Mouse (Mus musculus) CH12.LX (cell line): ENCODE data around the gene Dhx58. TPM values are rescaled to one million over a fixed set of nuclear protein-coding genes. Genes with fewer than 3 reads are reported as not detected.

Experiments
- DNase-seq: peaks from one replicate; pipeline ENCODE4 v3.0.0-alpha.2; 2013; ENCODE audit errors: extremely low read depth
- H3K27ac ChIP-seq: 2 replicates; pipeline ENCODE4 v1.5.1; 2012; ENCODE audit warnings: low read depth, mild to moderate bottlenecking, control low read depth, moderate library complexity; ENCODE audit not compliant: insufficient read depth
- H3K27me3 ChIP-seq: replicated peaks from 2 replicates; pipeline ENCODE3; 2012; ENCODE audit warnings: inconsistent platforms
- H3K36me3 ChIP-seq, 2 experiments: replicated peaks in 1 of 2; 2 replicates each; pipeline versions ENCODE3 to v1.6.1; 2012; ENCODE audit warnings: inconsistent platforms in 1 of 2, low read length in 1 of 2, mild to moderate bottlenecking in 1 of 2, mixed read lengths in 1 of 2, moderate library complexity in 1 of 2; ENCODE audit not compliant: control insufficient read depth in 1 of 2, insufficient read depth in 1 of 2
- H3K4me1 ChIP-seq, 2 experiments: 2 replicates each; pipeline ENCODE4 v1.6.1; 2012; ENCODE audit warnings: inconsistent platforms in 1 of 2, moderate library complexity in 1 of 2; ENCODE audit not compliant: insufficient read depth in 2 of 2, control insufficient read depth in 1 of 2
- H3K4me2 ChIP-seq: 2 replicates; pipeline ENCODE4 v1.6.1; 2012; ENCODE audit warnings: low read depth, mild to moderate bottlenecking, control low read depth; ENCODE audit not compliant: poor library complexity, insufficient read depth, severe bottlenecking
- H3K4me3 ChIP-seq, 3 experiments: fragments of 150-350 bp in 1 of 3; sonication (generic) in 1 of 3; replicated peaks in 1 of 3; 2 replicates each; pipeline versions ENCODE3 to v1.5.1; 2011 to 2012; ENCODE audit warnings: low read depth in 2 of 3, low read length in 2 of 3, mild to moderate bottlenecking in 2 of 3, moderate library complexity in 2 of 3, control low read depth in 1 of 3, improper control_type of control experiment in 1 of 3, inconsistent platforms in 1 of 3, mixed read lengths in 1 of 3; ENCODE audit not compliant: poor library complexity in 1 of 3
- H3K79me2 ChIP-seq: replicated peaks from 2 replicates; pipeline ENCODE4 v1.6.1; 2012; ENCODE audit warnings: mild to moderate bottlenecking, moderate library complexity; ENCODE audit not compliant: control insufficient read depth, poor library complexity, insufficient read depth, severe bottlenecking; ENCODE audit errors: extremely low read depth
- H3K9ac ChIP-seq: 2 replicates; pipeline ENCODE4 v1.6.1; 2012; ENCODE audit warnings: low read depth, mild to moderate bottlenecking, control low read depth, moderate library complexity; ENCODE audit not compliant: insufficient read depth
- H3K9me3 ChIP-seq: replicated peaks from 2 replicates; pipeline ENCODE3; 2012; ENCODE audit warnings: low read length, inconsistent platforms, mixed read lengths
- CHD1 ChIP-seq: IDR thresholded peaks from 2 replicates; pipeline ENCODE4 v1.6.1; 2012; ENCODE audit warnings: low read depth, low read length, improper control_type of control experiment, inconsistent platforms
- CTCF ChIP-seq, 2 experiments: IDR thresholded peaks in 1 of 2; conservative IDR thresholded peaks in 1 of 2; 2 replicates each; pipeline ENCODE4 v1.5.1; 2011 to 2012; ENCODE audit warnings: low read depth in 2 of 2, low read length in 2 of 2, improper control_type of control experiment in 1 of 2, inconsistent platforms in 1 of 2, mild to moderate bottlenecking in 1 of 2, moderate library complexity in 1 of 2
- E2F4 ChIP-seq: IDR thresholded peaks from 2 replicates; pipeline ENCODE4 v1.6.1; 2011; ENCODE audit warnings: low read depth, low read length, improper control_type of control experiment; ENCODE audit not compliant: insufficient replicate concordance
- EP300 ChIP-seq: IDR thresholded peaks from 2 replicates; pipeline ENCODE4 v1.6.1; 2011; ENCODE audit warnings: low read length, improper control_type of control experiment
- ETS1 ChIP-seq: conservative IDR thresholded peaks from 2 replicates; pipeline ENCODE4 v1.6.1; 2012; ENCODE audit warnings: low read depth, mild to moderate bottlenecking, inconsistent platforms, low read length, improper control_type of control experiment, moderate library complexity
- GABPA ChIP-seq: IDR thresholded peaks from 2 replicates; pipeline ENCODE4 v1.6.1; 2012; ENCODE audit warnings: low read depth, low read length, improper control_type of control experiment, inconsistent platforms; ENCODE audit not compliant: insufficient replicate concordance
- IRF4 ChIP-seq: IDR thresholded peaks from 2 replicates; pipeline ENCODE4 v1.6.1; 2014; ENCODE audit warnings: low read depth, mild to moderate bottlenecking, inconsistent platforms, low read length, improper control_type of control experiment
- JUND ChIP-seq: conservative IDR thresholded peaks from 2 replicates; pipeline ENCODE4 v1.6.1; 2011; ENCODE audit warnings: low read depth, low read length, improper control_type of control experiment
- MAFK ChIP-seq: IDR thresholded peaks from 2 replicates; pipeline ENCODE4 v1.6.1; 2011; ENCODE audit warnings: low read length, improper control_type of control experiment; ENCODE audit not compliant: insufficient replicate concordance
- MAX ChIP-seq: IDR thresholded peaks from 2 replicates; pipeline ENCODE4 v1.6.1; 2011; ENCODE audit warnings: low read length, improper control_type of control experiment
- MAZ ChIP-seq: IDR thresholded peaks from 2 replicates; pipeline ENCODE4 v1.6.1; 2012; ENCODE audit warnings: low read depth, mild to moderate bottlenecking, inconsistent platforms, low read length, improper control_type of control experiment, moderate library complexity
- MXI1 ChIP-seq: IDR thresholded peaks from 2 replicates; pipeline ENCODE4 v1.6.1; 2011; ENCODE audit warnings: mild to moderate bottlenecking, low read depth, low read length, improper control_type of control experiment
- MYC ChIP-seq: IDR thresholded peaks from 2 replicates; pipeline ENCODE4 v1.6.1; 2011; ENCODE audit warnings: low read depth, mild to moderate bottlenecking, improper control_type of control experiment, low read length
- NELFE ChIP-seq: IDR thresholded peaks from 2 replicates; pipeline ENCODE4 v1.6.1; 2011; ENCODE audit warnings: low read depth, low read length, improper control_type of control experiment
- NRF1 ChIP-seq: IDR thresholded peaks from 2 replicates; pipeline ENCODE4 v1.6.1; 2014; ENCODE audit warnings: low read depth, mild to moderate bottlenecking, inconsistent platforms, low read length, improper control_type of control experiment, moderate library complexity
- PAX5 ChIP-seq: IDR thresholded peaks from 2 replicates; pipeline ENCODE4 v1.6.1; 2012; ENCODE audit warnings: low read length, inconsistent platforms, mixed read lengths
- POLR2AphosphoS2 ChIP-seq: IDR thresholded peaks from 2 replicates; pipeline ENCODE4 v1.6.1; 2011; ENCODE audit warnings: low read depth, low read length, improper control_type of control experiment
- RAD21 ChIP-seq: IDR thresholded peaks from 2 replicates; pipeline ENCODE4 v1.6.1; 2011; ENCODE audit warnings: low read depth, mild to moderate bottlenecking, low read length, improper control_type of control experiment, moderate library complexity
- SIN3A ChIP-seq: IDR thresholded peaks from 2 replicates; pipeline ENCODE4 v1.6.1; 2012; ENCODE audit warnings: low read length, improper control_type of control experiment, inconsistent platforms
- SMC3 ChIP-seq: IDR thresholded peaks from 2 replicates; pipeline ENCODE4 v1.6.1; 2011; ENCODE audit warnings: low read depth, low read length, improper control_type of control experiment
- TBP ChIP-seq: conservative IDR thresholded peaks from 2 replicates; pipeline ENCODE4 v1.6.1; 2011; ENCODE audit warnings: low read depth, low read length, improper control_type of control experiment
- TCF12 ChIP-seq: IDR thresholded peaks from 2 replicates; pipeline ENCODE4 v1.6.1; 2014; ENCODE audit warnings: low read depth, mild to moderate bottlenecking, inconsistent platforms, low read length, improper control_type of control experiment
- UBTF ChIP-seq: IDR thresholded peaks from 2 replicates; pipeline ENCODE4 v1.6.1; 2012; ENCODE audit warnings: low read depth, mild to moderate bottlenecking, inconsistent platforms, low read length, improper control_type of control experiment, moderate library complexity
- USF1 ChIP-seq: IDR thresholded peaks from 2 replicates; pipeline ENCODE4 v1.6.1; 2014; ENCODE audit warnings: low read depth, mild to moderate bottlenecking, inconsistent platforms, low read length, improper control_type of control experiment
- USF2 ChIP-seq: conservative IDR thresholded peaks from 2 replicates; pipeline ENCODE4 v1.6.1; 2011; ENCODE audit warnings: low read depth, low read length, improper control_type of control experiment
- ZKSCAN1 ChIP-seq: IDR thresholded peaks from 2 replicates; pipeline ENCODE4 v1.6.1; 2012; ENCODE audit warnings: low read depth, inconsistent platforms, low read length, improper control_type of control experiment, borderline replicate concordance
- ZNF384 ChIP-seq: IDR thresholded peaks from 2 replicates; pipeline ENCODE4 v1.6.1; 2012; ENCODE audit warnings: low read depth, low read length, improper control_type of control experiment, inconsistent platforms
- dilution Hi-C: fragments of 300-500 bp; cut with MboI; formaldehyde crosslinking; loops from 2 replicates; pipeline ENCODE4 v1.14.3; 2020; ENCODE audit warnings: low sequenced_read_pairs; ENCODE audit not compliant: extremely low pct_unique_long_range_greater_than_20kb, extremely low pct_ligation_motif_present
- in situ Hi-C: fragments of 300-500 bp; cut with MboI; formaldehyde crosslinking; loops from 3 replicates; pipeline ENCODE4 v1.14.3; 2019; ENCODE audit warnings: low sequenced_read_pairs, low pct_ligation_motif_present, low pct_unique_long_range_greater_than_20kb, mixed read lengths
- polyA plus RNA-seq: library from polyadenylated mRNA; unstranded; fragments of >175 nt; gene quantifications from 2 replicates; pipeline ENCODE4 v1.2.1, GENCODE M21; 2012; ENCODE audit warnings: low read depth; ENCODE audit not compliant: insufficient read length
- total RNA-seq, 2 experiments: library from RNA; depleted of rRNA; stranded (reverse); fragments of 300-350 nt in 1 of 2; fragments of >200 nt in 1 of 2; gene quantifications; 2 replicates each; pipeline ENCODE4 v1.2.3; 2012 to 2014

The Dhx58 gene
- total and polyA plus RNA-seq, 3 experiments, result 6.3 to 15.7 (median 6.4) TPM

- TF ChIP-seq UBTF (no peak), EP300 (no peak), MAFK (no peak), MAZ (no peak), E2F4 (no peak), PAX5 (no peak), GABPA (peak; percentile 77; the same call in 1 of the 2 replicates), NELFE (peak; percentile 96), NRF1 (peak; percentile 94), ZKSCAN1 (no peak; the same call in 1 of the 2 replicates), POLR2AphosphoS2 (no peak; the same call in 1 of the 2 replicates), TCF12 (peak; percentile 83), ETS1 (no peak), IRF4 (peak; percentile 39), USF2 (no peak), MXI1 (peak; percentile 96), USF1 (no peak; the same call in 1 of the 2 replicates), RAD21 (no peak), JUND (no peak), MAX (peak; percentile 96), ZNF384 (peak; percentile 90), CHD1 (no peak), SMC3 (no peak)
Observed at GRCm38 (mm10) chr11:100711783-100712615, 7.9 kb upstream of the Dhx58 start, which contains the start of gene Kat2a (continued).

- Histone ChIP-seq H3K27me3 (no peaks in the 10 kb centered on the region), H3K9me3 (no peaks in the 10 kb centered on the region), H3K27ac (no peak overlapping the region), H3K4me2 (peak overlapping the region; percentile 75), H3K79me2 (peaks cover 4% of the 10 kb centered on the region; the same call in 1 of the 2 replicates), H3K4me1 (peaks cover 9 to 46% of the 10 kb centered on the region in 2 experiments), H3K4me3 (no peak overlapping the region), H3K36me3 (peaks cover 58 to 82% of the 10 kb centered on the region in 2 experiments), H3K9ac (peak overlapping the region; percentile 97; the same call in 1 of the 2 replicates)
- TF ChIP-seq TBP (no peak), ZNF384 (no peak), ETS1 (no peak), RAD21 (no peak), UBTF (no peak), POLR2AphosphoS2 (no peak), NELFE (no peak), MAFK (no peak), CTCF (conservative IDR thresholded peaks at IDR 0.05 in 1 of 2, IDR thresholded peaks at IDR 0.05 in 1 of 2; ENCODE audit: low read depth in 2 of 2, low read length in 2 of 2) (no peak), E2F4 (no peak), SIN3A (no peak), SMC3 (no peak), GABPA (no peak), MYC (no peak), JUND (no peak), PAX5 (no peak)
- DNase-seq, result no peak
- dilution Hi-C loops (no loop called here), in situ Hi-C loops (no loop called here)
Observed at GRCm38 (mm10) chr11:100710977-100711376, 6.9 kb upstream of the Dhx58 start.
